Mouse (Mus musculus): ENCODE measurements around the gene Fn3k.

Gene Fn3k

GRCm38 (mm10) chr11:121434156-121435155 lies at the start of gene Fn3k:
Gene Fn3k, plus strand, starts transcription at chr11:121434913.
- DNase-seq, result peak; percentile 93 to 95

DNA sequence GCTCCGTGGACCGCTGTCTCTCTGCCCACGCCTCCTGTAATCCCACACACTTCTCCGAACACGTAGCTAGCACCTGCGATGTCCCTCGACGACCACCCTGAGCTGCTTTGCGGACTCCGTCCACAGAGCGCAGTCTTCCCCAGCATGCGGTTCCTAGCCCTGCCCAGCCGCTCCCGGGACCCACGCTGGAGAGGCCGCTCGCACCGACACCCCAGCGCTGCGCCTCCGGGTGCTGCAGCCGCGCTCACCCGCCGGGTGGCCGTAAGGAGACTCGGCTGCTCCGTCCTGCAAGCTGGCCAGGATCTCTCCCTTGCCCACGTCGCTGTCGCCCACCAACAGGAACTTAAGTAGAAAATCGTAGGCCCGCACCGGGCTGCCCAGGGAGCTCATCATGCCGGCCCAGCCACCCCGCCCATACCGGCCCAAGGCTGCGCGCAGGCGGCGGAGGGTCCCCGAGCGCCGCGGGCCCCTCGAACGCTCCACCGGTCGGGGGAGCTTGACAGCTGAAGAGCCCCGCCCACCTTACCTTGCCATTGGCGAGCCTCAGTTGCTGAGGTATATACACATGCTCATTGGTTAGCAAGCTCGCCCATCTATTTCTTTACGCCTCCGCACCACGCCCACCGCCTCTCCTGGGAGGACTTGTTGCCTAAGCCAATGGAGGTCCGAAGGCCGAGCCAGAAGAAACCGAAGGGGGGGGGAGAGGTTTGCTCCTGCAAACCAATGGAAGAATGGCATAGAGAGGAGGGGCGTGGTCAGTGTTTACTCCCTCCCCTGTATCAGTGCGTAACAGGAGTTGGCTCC lies 46.8 kb upstream of the Fn3k start, which contains the start of gene Rab40b:
TSS of gene Rab40b (minus strand) at position 502 of the 804 bp plus-strand sequence.
- peak; percentile 95 to 97 for DNase-seq

GRCm38 (mm10) chr11:121388554-121388945 lies 46.2 kb upstream of the Fn3k start:
- DNase-seq, result no peak

DNA sequence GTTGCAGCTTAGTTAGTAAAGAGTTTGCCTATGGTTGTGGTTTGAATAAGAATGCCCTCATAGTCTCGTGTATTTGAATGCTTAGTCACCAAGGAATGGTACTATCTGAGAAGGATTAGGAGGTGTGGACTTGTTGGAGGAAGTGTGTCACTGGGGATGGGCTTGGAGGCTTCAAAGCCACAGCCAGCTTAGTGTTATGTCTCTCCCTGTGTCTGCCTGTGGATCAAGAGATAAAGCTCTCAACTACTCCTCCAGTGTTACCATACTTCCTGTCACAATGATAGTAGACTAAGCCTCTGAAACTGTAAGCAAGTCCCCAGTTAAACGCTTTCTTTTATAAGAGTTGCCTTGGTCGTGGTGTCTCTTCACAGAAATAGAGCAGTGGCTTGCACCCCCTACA lies 43.9 kb upstream of the Fn3k start:
- no peak for DNase-seq

- no peak for DNase-seq
Measured at GRCm38 (mm10) chr11:121392405-121392804, 42.3 kb upstream of the Fn3k start.

DNA sequence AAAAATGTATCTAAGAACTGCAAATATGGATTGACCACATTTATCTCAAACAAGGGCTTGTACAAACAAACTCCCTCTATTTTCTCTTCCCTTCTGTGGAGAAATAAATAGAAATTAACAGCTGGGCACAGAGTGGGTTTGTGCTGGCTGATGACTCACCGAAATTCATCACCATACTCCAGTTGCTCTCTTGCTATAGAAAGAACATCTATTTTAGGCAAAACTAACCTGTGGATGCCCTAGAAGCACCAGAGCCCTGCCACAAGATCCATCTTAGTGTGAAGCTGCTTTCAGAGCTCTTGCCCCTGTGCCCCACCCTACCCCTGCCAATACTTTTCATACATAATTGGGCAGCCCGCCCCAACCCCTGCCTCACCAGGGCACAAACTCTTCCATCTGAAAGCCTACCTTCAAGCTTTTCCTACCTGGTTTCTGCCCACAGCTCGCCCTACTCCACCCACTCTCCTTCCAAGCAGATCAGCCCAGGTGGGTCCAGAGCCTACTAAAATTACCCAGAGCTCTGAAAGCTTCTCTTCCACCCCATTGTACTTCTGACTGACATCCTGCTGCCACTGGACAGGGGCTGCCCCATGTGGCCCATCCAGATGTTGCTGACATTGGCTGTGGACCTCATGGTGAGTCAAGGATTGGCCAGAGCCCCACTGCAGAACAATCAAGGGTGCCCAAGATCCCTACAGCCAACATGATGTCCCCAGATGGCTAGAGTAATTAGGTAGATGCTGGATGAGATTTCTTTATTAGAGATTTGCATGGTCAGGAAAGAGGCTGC lies 27.2 kb upstream of the Fn3k start:
- no peak for DNase-seq

DNA sequence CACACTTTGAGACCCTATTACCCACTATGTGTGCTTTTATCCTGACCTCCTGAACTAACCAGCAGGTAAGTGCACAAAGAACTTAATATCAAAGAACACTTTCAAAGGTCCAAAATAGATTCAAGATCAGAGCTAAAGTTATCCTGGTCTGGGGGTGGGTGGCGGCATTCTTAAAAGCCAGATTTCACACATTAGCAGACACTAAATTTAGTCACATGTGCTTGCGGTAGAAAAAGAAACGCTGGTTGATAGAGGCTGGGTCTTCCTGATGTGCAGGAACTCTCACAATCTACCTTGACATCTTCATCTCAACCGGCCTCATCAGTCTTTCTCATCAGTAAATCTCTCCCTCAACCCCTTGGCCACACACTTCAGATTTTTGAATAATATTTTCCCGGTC lies 20.0 kb upstream of the Fn3k start:
- DNase-seq, result no peak

GRCm38 (mm10) chr11:121415351-121415750 lies 19.4 kb upstream of the Fn3k start:
- DNase-seq, result peak; percentile 17 to 48

DNA sequence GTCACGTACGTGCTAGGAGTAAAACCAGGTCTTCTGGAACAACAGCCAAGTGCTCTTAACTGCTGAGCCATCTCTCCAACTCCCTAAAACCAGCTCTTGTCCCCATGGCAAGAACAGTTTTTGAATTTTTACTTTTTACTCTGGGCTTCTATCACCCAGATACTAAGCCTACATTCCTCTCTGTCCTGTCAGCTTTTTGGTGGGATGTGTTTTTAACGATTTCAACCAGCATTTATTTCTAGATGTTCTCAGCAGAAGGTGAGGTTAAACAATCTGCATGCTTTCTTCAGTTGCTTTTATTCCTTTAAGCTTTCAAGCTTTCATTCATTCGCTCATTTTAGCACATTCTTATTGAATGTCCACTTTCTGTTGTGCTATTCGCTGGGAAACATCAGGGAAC lies 16.7 kb upstream of the Fn3k start:
- no peak for DNase-seq

DNA sequence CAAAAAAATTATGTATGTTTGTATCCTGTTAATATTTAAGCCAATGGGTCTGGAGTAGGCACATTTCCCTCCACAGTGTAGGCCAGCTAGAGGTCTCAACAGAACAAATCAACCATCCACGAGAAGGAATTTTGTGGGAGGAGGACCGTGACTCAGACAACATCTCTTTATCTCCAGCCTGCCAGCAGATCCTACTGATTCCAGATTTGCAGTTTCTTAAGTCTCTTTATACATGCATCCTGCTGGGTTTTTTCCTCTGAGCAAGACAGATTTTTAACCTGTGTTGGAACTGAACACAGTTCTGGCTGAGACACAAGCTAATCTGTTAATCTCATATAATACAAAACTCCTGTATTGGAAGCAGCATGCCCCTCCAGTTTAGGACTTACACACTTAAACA lies 15.8 kb upstream of the Fn3k start:
- no peak for DNase-seq

GRCm38 (mm10) chr11:121420379-121420778 lies 14.3 kb upstream of the Fn3k start:
- DNase-seq, result no peak

- DNase-seq, result peak; percentile 100
Measured at GRCm38 (mm10) chr11:121420830-121421552, 13.7 kb upstream of the Fn3k start, which contains the start of gene Fn3krp. Gene Fn3krp, plus strand, starts transcription at chr11:121421401.

GRCm38 (mm10) chr11:121421553-121422173 lies 13.1 kb upstream of the Fn3k start:
- DNase-seq, result peak in 1 of 2 experiments; percentile 26

- no peak for DNase-seq
Measured at GRCm38 (mm10) chr11:121433397-121433796, 1.3 kb upstream of the Fn3k start.

DNA sequence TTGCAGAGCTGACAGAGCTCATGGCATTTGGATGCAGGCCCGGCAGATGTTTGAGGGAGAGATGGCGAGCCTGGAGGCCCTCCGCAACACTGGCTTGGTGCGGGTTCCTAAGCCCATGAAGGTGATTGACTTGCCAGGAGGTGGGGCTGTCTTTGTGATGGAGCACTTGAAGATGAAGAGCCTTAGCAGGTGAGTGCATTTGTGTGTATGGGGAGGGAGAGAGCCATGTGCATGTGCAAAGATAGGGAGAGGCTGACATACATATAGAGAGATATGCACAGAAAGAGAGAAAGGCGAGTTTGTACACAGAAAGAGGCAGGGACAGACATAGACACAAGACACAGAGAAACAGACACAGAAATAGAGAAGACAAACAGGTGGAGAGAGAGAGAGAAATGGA lies 2.5 kb downstream of the Fn3k start:
- DNase-seq, result no peak

DNA sequence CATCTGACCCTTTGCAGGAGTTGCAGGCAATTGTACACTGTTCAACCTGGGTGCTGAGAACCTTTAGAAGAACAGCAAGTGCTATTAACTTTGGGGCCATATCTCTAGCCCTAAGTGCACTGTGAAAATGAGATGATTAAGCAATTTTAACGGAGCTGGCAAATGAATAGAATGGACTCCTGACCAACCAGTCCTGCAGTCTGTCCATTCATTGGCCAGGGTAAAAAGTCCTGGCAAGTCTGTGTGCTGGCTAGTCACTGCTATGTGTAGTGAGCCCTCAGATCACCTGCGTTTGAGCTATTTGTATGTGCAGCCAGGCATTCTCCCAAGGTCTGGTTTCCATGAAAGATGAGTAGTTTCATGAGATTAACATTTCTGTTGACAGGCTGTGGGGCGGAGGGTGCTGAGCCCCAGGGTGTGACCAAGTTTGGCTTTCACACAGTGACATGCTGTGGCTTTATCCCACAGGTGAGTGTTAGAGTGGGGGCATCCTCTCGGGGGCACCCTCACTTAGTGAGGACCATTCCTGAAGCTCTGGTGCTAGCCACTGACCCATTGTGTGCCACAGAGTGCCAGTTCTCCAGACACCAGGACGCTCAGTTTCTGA lies 5.1 kb downstream of the Fn3k start:
- no peak for DNase-seq

- DNase-seq, result no peak
Measured at GRCm38 (mm10) chr11:121441653-121442052, 6.9 kb downstream of the Fn3k start.

- DNase-seq, result no peak
Measured at GRCm38 (mm10) chr11:121442076-121442475, 7.4 kb downstream of the Fn3k start.

DNA sequence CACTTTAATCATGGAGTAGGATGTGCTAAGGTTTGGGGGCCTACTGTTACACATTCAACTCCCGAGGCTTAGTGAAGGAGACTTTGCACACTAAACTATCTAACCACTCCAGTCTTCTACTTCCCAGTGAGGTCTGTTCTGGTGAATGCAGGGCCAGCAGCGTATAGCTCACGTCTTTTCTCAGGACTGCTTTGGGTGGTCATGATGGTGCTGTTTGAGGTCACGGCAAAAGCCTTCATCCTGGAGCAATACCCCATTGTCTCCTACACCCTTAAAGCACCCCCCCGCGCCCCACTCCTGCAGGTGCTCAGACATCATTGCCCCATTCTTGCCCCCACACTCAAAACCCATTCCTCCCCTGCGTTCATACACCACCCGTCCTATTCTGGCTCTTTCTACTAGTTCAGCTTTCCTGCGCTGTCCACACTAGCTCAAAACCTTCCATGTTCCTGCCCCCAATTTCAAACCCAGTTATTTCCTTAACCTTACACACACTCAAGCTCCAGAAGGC lies 16.6 kb downstream of the Fn3k start:
- DNase-seq, result no peak

DNA sequence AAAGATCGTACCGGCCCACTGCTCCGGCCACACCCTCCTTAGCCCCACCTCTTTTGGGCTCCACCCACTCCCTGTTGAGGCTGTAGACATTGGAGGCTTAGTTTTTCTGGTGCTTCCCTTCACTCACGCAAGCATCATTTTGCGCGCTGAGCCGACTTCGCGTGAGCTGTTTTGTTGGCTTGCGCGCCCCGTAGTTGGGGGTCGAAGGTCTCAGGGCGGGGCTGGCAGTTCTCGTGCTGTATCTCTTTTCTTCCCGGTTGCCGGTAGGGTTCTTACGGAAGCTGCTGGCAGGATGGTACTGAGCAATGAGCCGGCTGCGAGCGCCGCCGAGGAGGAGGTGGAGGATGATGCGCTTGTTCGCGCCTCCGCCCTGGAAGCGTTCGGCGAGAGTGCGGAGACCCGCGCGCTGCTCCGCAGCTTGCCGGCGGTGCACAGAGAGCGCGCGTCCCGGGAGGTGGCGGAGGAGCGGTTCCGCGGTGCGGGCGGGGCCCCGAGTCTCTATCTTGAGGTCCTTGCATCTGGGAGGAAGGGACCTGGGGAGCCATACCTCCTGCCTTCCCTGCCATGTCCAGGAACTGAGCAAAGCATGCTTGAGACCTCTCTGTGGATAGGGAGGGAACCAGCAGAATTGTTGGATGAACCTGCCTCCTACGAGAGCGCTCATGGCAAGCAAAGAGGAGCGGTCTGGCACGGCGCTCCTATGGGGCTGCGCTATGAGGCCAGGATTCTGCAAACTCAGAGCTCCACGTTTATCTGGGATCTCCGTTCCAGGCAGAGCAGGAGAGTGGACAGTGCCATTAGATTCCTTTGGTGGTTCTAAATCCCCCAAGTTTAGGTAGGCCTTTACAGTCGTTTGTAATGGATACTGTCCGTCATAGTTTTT lies 17.3 kb downstream of the Fn3k start, which contains the start of gene Tbcd:
TSS of gene Tbcd (plus strand) at position 197 of the 883 bp plus-strand sequence.
- DNase-seq, result peak; percentile 93 to 95

Measured in lung, adult 18-20 months (tissue).